Comparison of ENCODE assay signal across 8 mouse cellular contexts in genomic region chr7:143007599-143008369, GRCm38 (mm10). TPM values are rescaled to one million over a fixed set of nuclear protein-coding genes. Genes with fewer than 3 reads are reported as not detected.
DNase-seq lines count a peak whose midpoint lies in the region; ATAC-seq and TF ChIP-seq lines count a peak whose summit lies in the region.

No protein-coding gene starts in this region.

- WGBS in heart, embryonic 12.5 days, result 30% methylated on average over 17 of the region's 17 CpGs
- 38% methylated on average over 17 of the region's 17 CpGs for WGBS in kidney, postnatal 0 days
- WGBS in liver, embryonic 11.5 days, result 23% methylated on average over 17 of the region's 17 CpGs
- WGBS in stomach, embryonic 14.5 days, result 39% methylated on average over 17 of the region's 17 CpGs

- no peaks in the 10 kb centered on the region for H3K79me2 ChIP-seq in C2C12 (ENCODE audit: control insufficient read depth, insufficient read depth)

- peak overlapping the region; percentile 45 for H3K4me2 ChIP-seq in heart, embryonic 12.5 days
- H3K4me2 ChIP-seq in kidney, postnatal 0 days (ENCODE audit: low read length), result peak overlapping the region; percentile 19; the same call in 1 of the 2 replicates
- H3K4me2 ChIP-seq in liver, embryonic 11.5 days, result peak overlapping the region; percentile 90
- peak overlapping the region; percentile 16; the same call in 1 of the 2 replicates for H3K4me2 ChIP-seq in stomach, embryonic 14.5 days (replicated peaks; ENCODE audit: low read depth, low read length)

- peak overlapping the region; percentile 96 for H3K27ac ChIP-seq in heart, embryonic 12.5 days (ENCODE audit: poor library complexity, severe bottlenecking)
- peak overlapping the region; percentile 88 for H3K27ac ChIP-seq in kidney, postnatal 0 days
- peak overlapping the region; percentile 100 for H3K27ac ChIP-seq in liver, embryonic 11.5 days (ENCODE audit: low read depth, low read length)
- peak overlapping the region; percentile 96 for H3K27ac ChIP-seq in stomach, embryonic 14.5 days (ENCODE audit: low read length)

- H3K4me3 ChIP-seq in C2C12 (ENCODE audit: insufficient read depth, poor library complexity, severe bottlenecking), result no peak overlapping the region
- peak overlapping the region; percentile 78 for H3K4me3 ChIP-seq in erythroblast, embryonic 14.5 days (replicated peaks)
- peak overlapping the region; percentile 4 for H3K4me3 ChIP-seq in heart, embryonic 12.5 days
- H3K4me3 ChIP-seq in kidney, postnatal 0 days (replicated peaks; ENCODE audit: low read depth, low read length), result no peak overlapping the region
- H3K4me3 ChIP-seq in liver, embryonic 11.5 days (ENCODE audit: low read depth, low read length), result peak overlapping the region; percentile 60
- H3K4me3 ChIP-seq in stomach, embryonic 14.5 days (ENCODE audit: low read depth, low read length), result no peak overlapping the region

- TF ChIP-seq POLR2A in brain, embryonic 14.5 days (IDR thresholded peaks at IDR 0.05; ENCODE audit: borderline replicate concordance, extremely low read depth, insufficient read depth, insufficient read length, poor library complexity, severe bottlenecking), result no peak

- H3ac ChIP-seq in C2C12 (ENCODE audit: control insufficient read depth, insufficient read length, low read depth), result no peak overlapping the region

- peak; percentile 92 for TF ChIP-seq CTCF in C2C12 (IDR thresholded peaks at IDR 0.05; ENCODE audit: control insufficient read depth, insufficient read depth, insufficient read length)
- peak; percentile 92 for TF ChIP-seq CTCF in brain, embryonic 14.5 days (IDR thresholded peaks at IDR 0.05; ENCODE audit: borderline replicate concordance, extremely low read depth, insufficient read depth, insufficient read length)
- peak; percentile 95 for TF ChIP-seq CTCF in kidney, postnatal 0 days (IDR thresholded peaks at IDR 0.05; ENCODE audit: low read depth)

- H3K79me3 ChIP-seq in C2C12 (ENCODE audit: low read depth), result no peaks in the 10 kb centered on the region

- H3K27me3 ChIP-seq in C2C12 (ENCODE audit: control insufficient read depth, insufficient read depth, insufficient read length), result no peaks in the 10 kb centered on the region
- H3K27me3 ChIP-seq in erythroblast, embryonic 14.5 days (ENCODE audit: control insufficient read depth), result no peaks in the 10 kb centered on the region
- no peaks in the 10 kb centered on the region for H3K27me3 ChIP-seq in heart, embryonic 12.5 days (replicated peaks)
- no peaks in the 10 kb centered on the region for H3K27me3 ChIP-seq in kidney, postnatal 0 days (ENCODE audit: insufficient read depth, low read length)
- no peaks in the 10 kb centered on the region for H3K27me3 ChIP-seq in liver, embryonic 11.5 days (replicated peaks; ENCODE audit: control insufficient read depth, insufficient read depth, low read length)
- no peaks in the 10 kb centered on the region for H3K27me3 ChIP-seq in stomach, embryonic 14.5 days (ENCODE audit: control insufficient read depth, insufficient read depth, low read length)

- peaks cover 92% of the 10 kb centered on the region for H3K4me1 ChIP-seq in erythroblast, embryonic 14.5 days (ENCODE audit: control insufficient read depth)
- H3K4me1 ChIP-seq in heart, embryonic 12.5 days (replicated peaks), result peaks cover 71% of the 10 kb centered on the region
- peaks cover 21% of the 10 kb centered on the region for H3K4me1 ChIP-seq in kidney, postnatal 0 days (replicated peaks; ENCODE audit: insufficient read depth, low read length)
- H3K4me1 ChIP-seq in liver, embryonic 11.5 days (replicated peaks; ENCODE audit: control insufficient read depth, insufficient read depth, low read length), result peaks cover 52% of the 10 kb centered on the region
- H3K4me1 ChIP-seq in stomach, embryonic 14.5 days (ENCODE audit: control insufficient read depth, insufficient read depth, low read length), result peaks cover 40% of the 10 kb centered on the region

- H3K9me3 ChIP-seq in erythroblast, embryonic 14.5 days (ENCODE audit: control insufficient read depth, low read length), result no peaks in the 10 kb centered on the region
- H3K9me3 ChIP-seq in heart, embryonic 12.5 days (replicated peaks), result no peaks in the 10 kb centered on the region
- H3K9me3 ChIP-seq in kidney, postnatal 0 days (replicated peaks; ENCODE audit: low read length), result no peaks in the 10 kb centered on the region
- H3K9me3 ChIP-seq in liver, embryonic 11.5 days (ENCODE audit: control insufficient read depth, low read length), result no peaks in the 10 kb centered on the region
- H3K9me3 ChIP-seq in stomach, embryonic 14.5 days (ENCODE audit: control insufficient read depth, low read depth, low read length), result no peaks in the 10 kb centered on the region

- no peaks in the 10 kb centered on the region for H3K36me3 ChIP-seq in C2C12 (ENCODE audit: control insufficient read depth, insufficient read depth)
- H3K36me3 ChIP-seq in erythroblast, embryonic 14.5 days (ENCODE audit: control insufficient read depth), result peaks cover 62% of the 10 kb centered on the region
- no peaks in the 10 kb centered on the region for H3K36me3 ChIP-seq in heart, embryonic 12.5 days
- no peaks in the 10 kb centered on the region for H3K36me3 ChIP-seq in kidney, postnatal 0 days (ENCODE audit: insufficient read depth, low read length)
- H3K36me3 ChIP-seq in liver, embryonic 11.5 days (ENCODE audit: control insufficient read depth, insufficient read depth, low read length), result no peaks in the 10 kb centered on the region
- H3K36me3 ChIP-seq in stomach, embryonic 14.5 days (ENCODE audit: control insufficient read depth, insufficient read depth, low read length), result no peaks in the 10 kb centered on the region

- H3K9ac ChIP-seq in heart, embryonic 12.5 days, result peak overlapping the region; percentile 65
- no peak overlapping the region; the same call in 1 of the 2 replicates for H3K9ac ChIP-seq in kidney, postnatal 0 days (ENCODE audit: low read depth, low read length)
- peak overlapping the region; percentile 87 for H3K9ac ChIP-seq in liver, embryonic 11.5 days (ENCODE audit: low read depth, low read length)
- no peak overlapping the region; the same call in 1 of the 2 replicates for H3K9ac ChIP-seq in stomach, embryonic 14.5 days (replicated peaks; ENCODE audit: low read depth, low read length)

- peak; percentile 75 for ATAC-seq in heart, embryonic 12.5 days (ENCODE audit: insufficient number of reproducible peaks, low FRiP score)
- ATAC-seq in kidney, postnatal 0 days (replicated peaks; ENCODE audit: low FRiP score, low read depth), result peak; percentile 77
- ATAC-seq in liver, embryonic 11.5 days (replicated peaks; ENCODE audit: low FRiP score), result peak; percentile 29; the same call in 1 of the 2 replicates
- peak; percentile 72 for ATAC-seq in stomach, embryonic 14.5 days (ENCODE audit: insufficient number of reproducible peaks, insufficient read depth, low FRiP score, low read depth)

- DNase-seq in brain, embryonic 14.5 days (ENCODE audit: low read depth), result peak; percentile 96
- DNase-seq in kidney, postnatal 0 days (ENCODE audit: low spot score), result peak; percentile 96
- peak; percentile 93 for DNase-seq in liver, embryonic 11.5 days (ENCODE audit: low spot score)
- DNase-seq in naive thymus-derived CD4-positive, alpha-beta T cell, adult 2 months (ENCODE audit: low read depth), result peak; percentile 95

TF ChIP-seq in C2C12, 6 proteins besides CTCF, POLR2A, EP300 and RAD21:
- TF ChIP-seq FOSL1 (IDR thresholded peaks at IDR 0.05; ENCODE audit: insufficient read depth, low read length, poor library complexity, severe bottlenecking) (no peak), USF1 (IDR thresholded peaks at IDR 0.05; ENCODE audit: low read depth) (no peak), MYOG (IDR thresholded peaks at IDR 0.05; ENCODE audit: control insufficient read depth, extremely low read depth, insufficient read length) (no peak), MYOD1 (IDR thresholded peaks at IDR 0.05; ENCODE audit: control insufficient read depth, insufficient read length, low read depth) (peak; percentile 91), CEBPB (IDR thresholded peaks at IDR 0.05; ENCODE audit: low read depth) (no peak), MAX (IDR thresholded peaks at IDR 0.05) (peak; percentile 77)

RNA-seq across cellular contexts. Expression of gene Tspan32, which starts 2.9 kb away (rescaled TPM):
- polyA plus RNA-seq in C2C12 (2012; fragmentation: generic; extraction: Trizol), result 1.9 TPM
- 0.16 and 0.42 TPM in 2 replicates for polyA plus RNA-seq in brain, embryonic 14.5 days (2012; rRNA removed)
- polyA plus RNA-seq in erythroblast, embryonic 14.5 days (2012), result 14.9 and 17.8 TPM in 2 replicates
- polyA plus RNA-seq in heart, embryonic 12.5 days (2016; fragmentation: Nextera tagmentation; extraction: Ambion mirVana), result 7.0 and 7.7 TPM in 2 replicates
- 1.0 and 1.1 TPM in 2 replicates for polyA plus RNA-seq in kidney, postnatal 0 days (2015; fragmentation: Nextera tagmentation; extraction: Ambion mirVana)
- 115 and 118 TPM in 2 replicates for polyA plus RNA-seq in liver, embryonic 11.5 days (2014; fragmentation: Nextera tagmentation; extraction: Ambion mirVana)
- polyA plus RNA-seq in stomach, embryonic 14.5 days (2014; fragmentation: Nextera tagmentation; extraction: Ambion mirVana), result 1.3 and 1.6 TPM in 2 replicates

RNA-seq across cellular contexts. Expression of gene Ascl2, which starts 38.7 kb away (rescaled TPM):
- polyA plus RNA-seq in C2C12 (2012; fragmentation: generic; extraction: Trizol), result 0.04 TPM
- 0.72 and 0.98 TPM in 2 replicates for polyA plus RNA-seq in brain, embryonic 14.5 days (2012; rRNA removed)
- polyA plus RNA-seq in erythroblast, embryonic 14.5 days (2012), result 0.05 TPM in 1 of 2 replicates, not detected in the other
- 0.23 and 0.31 TPM in 2 replicates for polyA plus RNA-seq in heart, embryonic 12.5 days (2016; fragmentation: Nextera tagmentation; extraction: Ambion mirVana)
- 0.60 and 1.2 TPM in 2 replicates for polyA plus RNA-seq in kidney, postnatal 0 days (2015; fragmentation: Nextera tagmentation; extraction: Ambion mirVana)
- polyA plus RNA-seq in liver, embryonic 11.5 days (2014; fragmentation: Nextera tagmentation; extraction: Ambion mirVana), result 1.5 and 1.8 TPM in 2 replicates
- polyA plus RNA-seq in stomach, embryonic 14.5 days (2014; fragmentation: Nextera tagmentation; extraction: Ambion mirVana), result 3.9 and 4.6 TPM in 2 replicates

RNA-seq across cellular contexts. Expression of gene Cd81, which starts 44.8 kb away (rescaled TPM):
- polyA plus RNA-seq in C2C12 (2012; fragmentation: generic; extraction: Trizol), result 380 TPM
- 210 and 278 TPM in 2 replicates for polyA plus RNA-seq in brain, embryonic 14.5 days (2012; rRNA removed)
- 5.9 and 6.3 TPM in 2 replicates for polyA plus RNA-seq in erythroblast, embryonic 14.5 days (2012)
- 701 and 712 TPM in 2 replicates for polyA plus RNA-seq in heart, embryonic 12.5 days (2016; fragmentation: Nextera tagmentation; extraction: Ambion mirVana)
- 621 and 647 TPM in 2 replicates for polyA plus RNA-seq in kidney, postnatal 0 days (2015; fragmentation: Nextera tagmentation; extraction: Ambion mirVana)
- polyA plus RNA-seq in liver, embryonic 11.5 days (2014; fragmentation: Nextera tagmentation; extraction: Ambion mirVana), result 273 and 276 TPM in 2 replicates
- 705 and 725 TPM in 2 replicates for polyA plus RNA-seq in stomach, embryonic 14.5 days (2014; fragmentation: Nextera tagmentation; extraction: Ambion mirVana)

Comparison
In these comparisons a context has a peak if more than half of its experiments do, and no peak if none do; other contexts are left out.
1. H3K4me3 ChIP-seq: peak in erythroblast, embryonic 14.5 days (single experiment), heart, embryonic 12.5 days (single experiment) and liver, embryonic 11.5 days (single experiment); none in C2C12 (single experiment), kidney, postnatal 0 days (single experiment) and stomach, embryonic 14.5 days (single experiment).
2. H3K4me2 ChIP-seq: peak in every context shown above with its lines; median percentile 90 in liver, embryonic 11.5 days; 45 in heart, embryonic 12.5 days; 19 in kidney, postnatal 0 days; 16 in stomach, embryonic 14.5 days.
3. H3K9ac ChIP-seq: peak in heart, embryonic 12.5 days (single experiment) and liver, embryonic 11.5 days (single experiment); none in kidney, postnatal 0 days (single experiment) and stomach, embryonic 14.5 days (single experiment).
4. RNA of gene Cd81, which starts 44.8 kb away (polyA plus RNA-seq): 705 to 725 TPM in stomach, embryonic 14.5 days, 701 to 712 TPM in heart, embryonic 12.5 days, 621 to 647 TPM in kidney, postnatal 0 days, 380 TPM in C2C12 (single experiment), 210 to 278 TPM in brain, embryonic 14.5 days and 273 to 276 TPM in liver, embryonic 11.5 days; 5.9 to 6.3 TPM in erythroblast, embryonic 14.5 days; every median in the first group is over 10 times any median in the second.
5. Peak in every context shown above with its lines, with median percentiles within 50 percentile points of each other: CTCF ChIP-seq, DNase-seq, ATAC-seq and H3K27ac ChIP-seq.